Mouse (Mus musculus): ENCODE data around the gene Gata5. TPM values are rescaled to one million over a fixed set of nuclear protein-coding genes. Genes with fewer than 3 reads are reported as not detected.

The Gata5 gene
- polyA plus RNA-seq, 1 experiment from 2014 or later, result not detected

DNA sequence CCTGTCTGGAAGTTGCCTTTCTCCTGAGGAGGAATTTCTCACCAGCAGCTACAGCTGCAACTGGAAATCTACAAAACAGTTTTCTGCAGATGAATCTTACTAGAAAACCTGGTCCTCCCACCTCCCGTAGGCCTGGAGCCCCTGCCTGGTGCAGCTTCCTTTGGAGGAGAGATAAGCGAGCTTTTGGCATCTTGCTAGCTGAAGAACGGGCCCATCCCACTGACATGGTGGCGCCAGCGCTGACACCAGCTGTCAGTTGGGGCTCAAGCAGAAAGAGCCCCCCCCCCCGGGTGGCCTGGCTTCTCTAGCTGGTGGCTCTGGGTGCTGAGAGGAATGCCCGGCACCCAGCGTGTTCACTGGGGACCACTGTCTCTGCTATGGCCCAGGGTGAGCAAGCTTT lies 6.7 kb upstream of the Gata5 start:
- Histone ChIP-seq H3K27ac (no peak overlapping the region), H3K4me3 (no peak overlapping the region), H3K36me3 (replicated peaks) (no peaks in the 10 kb centered on the region), H3K27me3 (ENCODE audit: poor library complexity, severe bottlenecking) (peaks cover 57% of the 10 kb centered on the region), H3K4me1 (peaks cover 15% of the 10 kb centered on the region), H3K9me3 (no peaks in the 10 kb centered on the region)
- 79% methylated on average over 8 of the region's 8 CpGs for WGBS
- no peak for DNase-seq (ENCODE audit: extremely low spot score, low spot score)

DNA sequence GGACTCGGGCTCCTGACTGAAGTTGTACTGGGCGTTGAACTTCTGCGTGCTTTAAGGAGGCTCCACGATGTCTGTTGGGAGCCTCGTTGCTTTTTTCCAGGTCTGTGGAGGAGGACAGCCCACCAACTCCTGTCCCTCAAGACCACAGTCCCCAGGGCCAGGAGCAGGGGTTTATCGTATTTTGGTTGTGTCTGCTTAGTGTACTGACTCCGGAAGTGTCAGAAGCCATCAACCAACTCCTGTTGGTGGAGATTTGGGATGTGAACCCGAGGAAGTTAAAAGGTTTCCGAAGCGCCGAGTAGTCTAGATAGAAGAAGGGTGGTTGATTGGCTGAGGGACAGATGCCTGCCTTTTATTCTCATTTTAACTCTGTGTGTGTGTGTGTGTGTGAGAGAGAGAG lies 5.4 kb upstream of the Gata5 start:
- WGBS, result 81% methylated on average over 11 of the region's 11 CpGs
- Histone ChIP-seq H3K4me1 (peaks cover 20% of the 10 kb centered on the region), H3K36me3 (replicated peaks) (no peaks in the 10 kb centered on the region), H3K27ac (no peak overlapping the region), H3K9me3 (no peaks in the 10 kb centered on the region), H3K4me3 (no peak overlapping the region), H3K27me3 (ENCODE audit: poor library complexity, severe bottlenecking) (peaks cover 70% of the 10 kb centered on the region)
- DNase-seq (ENCODE audit: extremely low spot score, low spot score), result no peak

DNA sequence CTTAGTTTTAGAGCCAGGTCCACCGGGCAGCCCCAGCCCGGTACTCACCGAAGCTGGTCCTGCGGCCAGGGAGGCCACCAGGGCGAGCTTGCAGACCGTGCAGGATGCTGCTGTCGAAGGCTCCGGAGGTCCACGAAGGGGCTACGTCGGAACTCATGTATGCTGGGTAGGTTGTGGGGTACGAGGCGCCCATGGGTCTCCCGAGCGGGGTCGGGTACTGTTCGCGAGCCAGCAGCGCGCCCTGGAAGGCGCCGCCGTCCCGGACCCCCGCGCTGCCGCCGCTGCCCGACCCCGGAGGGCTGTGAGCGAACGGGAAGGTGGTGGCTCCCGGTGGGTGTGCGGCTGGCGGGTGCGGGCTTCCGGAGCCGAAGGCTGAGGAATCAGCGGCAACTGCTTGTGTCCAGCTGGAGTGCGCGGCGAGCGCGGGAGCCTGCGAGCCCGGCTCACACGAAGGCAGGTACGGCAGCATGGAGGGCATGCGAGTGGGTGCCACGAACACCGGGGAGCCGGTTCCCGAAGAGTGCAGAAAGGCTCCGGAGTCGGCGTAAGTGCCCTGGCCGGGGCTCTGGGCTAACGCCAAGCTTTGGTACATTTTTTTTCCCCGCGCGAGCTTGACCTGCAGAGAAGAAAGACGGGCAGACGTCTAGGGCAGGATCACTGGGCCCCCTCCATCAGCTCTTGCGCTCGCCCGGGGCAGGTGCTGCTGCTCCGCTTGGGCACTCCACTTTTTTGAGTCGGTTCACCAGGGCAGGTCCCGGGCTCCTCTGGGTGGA lies 535 bp downstream of the Gata5 start:
- Histone ChIP-seq H3K27ac (peak overlapping the region; percentile 51; the same call in 1 of the 2 replicates), H3K36me3 (replicated peaks) (no peaks in the 10 kb centered on the region), H3K4me1 (peaks cover 34% of the 10 kb centered on the region), H3K4me3 (peak overlapping the region; percentile 51), H3K9me3 (no peaks in the 10 kb centered on the region), H3K27me3 (ENCODE audit: poor library complexity, severe bottlenecking) (peaks cover 91% of the 10 kb centered on the region)
- DNase-seq (ENCODE audit: extremely low spot score, low spot score), result peak; percentile 36
- WGBS, result 1% methylated on average over 69 of the region's 69 CpGs

DNA sequence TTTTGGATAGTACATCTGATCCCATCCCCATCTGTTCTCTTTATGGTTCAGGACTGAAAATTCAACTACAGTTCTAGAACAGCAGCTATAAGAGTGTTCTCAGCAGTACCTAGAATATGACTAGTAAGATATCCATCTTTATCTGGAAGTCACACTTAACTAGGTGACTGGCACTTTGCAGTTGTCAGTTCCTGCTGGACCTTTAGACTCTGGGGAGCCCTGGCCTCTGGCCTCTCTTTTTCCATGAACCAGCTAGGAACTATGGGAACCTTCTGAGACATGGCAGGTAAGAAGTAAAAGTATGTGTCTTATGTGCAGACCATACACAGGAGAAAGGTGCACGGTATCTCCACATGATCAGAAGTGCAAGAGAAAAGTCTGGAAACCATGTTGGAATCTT lies 5.0 kb downstream of the Gata5 start:
- H3K36me3 ChIP-seq (replicated peaks), result no peaks in the 10 kb centered on the region
- H3K4me1 ChIP-seq, result peaks cover 10% of the 10 kb centered on the region
- DNase-seq (ENCODE audit: extremely low spot score, low spot score), result no peak
- H3K4me3 ChIP-seq, result no peak overlapping the region
- no peak overlapping the region for H3K27ac ChIP-seq
- H3K9me3 ChIP-seq, result no peaks in the 10 kb centered on the region
- 89% methylated on average over 1 of the region's 1 CpGs for WGBS
- H3K27me3 ChIP-seq (ENCODE audit: poor library complexity, severe bottlenecking), result peaks cover 50% of the 10 kb centered on the region

DNA sequence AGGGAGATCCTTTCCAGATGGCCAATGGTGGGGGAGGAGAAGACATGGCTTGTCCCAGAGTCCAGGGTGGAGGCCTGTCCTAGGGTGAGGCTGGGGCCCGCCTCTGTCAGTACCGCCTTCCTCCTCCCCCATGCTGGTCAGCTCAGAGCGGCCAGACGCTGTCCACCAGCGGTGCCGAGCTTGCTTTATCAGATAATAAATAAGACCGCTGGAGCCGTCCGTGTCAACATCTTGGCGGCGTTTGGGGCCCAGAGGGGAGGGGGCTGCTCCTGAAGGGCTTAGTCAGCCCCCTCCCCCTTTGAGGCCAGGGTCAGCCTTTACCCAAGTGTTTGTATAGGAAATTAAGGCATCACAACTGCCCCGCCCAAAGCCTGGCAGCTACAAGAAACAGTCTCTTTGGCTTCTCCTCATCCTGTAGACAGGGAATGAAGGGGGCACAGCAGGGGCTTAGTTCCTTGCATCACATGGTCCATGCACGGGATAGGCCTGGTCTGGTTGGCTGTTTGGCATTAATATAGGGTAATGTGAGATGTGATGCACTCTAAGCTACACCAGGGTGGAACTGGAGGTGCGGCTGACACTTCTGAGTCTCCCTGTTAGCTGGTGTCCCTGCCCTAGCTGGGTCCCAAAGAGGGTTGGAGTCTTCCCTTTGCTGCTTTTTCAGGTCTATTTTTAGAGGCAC lies 11.7 kb downstream of the Gata5 start:
- DNase-seq (ENCODE audit: extremely low spot score, low spot score), result no peak
- Histone ChIP-seq H3K27me3 (ENCODE audit: poor library complexity, severe bottlenecking) (0 out of 2 replicates have a peak, but pooled peaks cover 3% of the 10 kb centered on the region), H3K4me1 (peaks cover 14% of the 10 kb centered on the region), H3K36me3 (replicated peaks) (no peaks in the 10 kb centered on the region), H3K27ac (no peak overlapping the region), H3K9me3 (no peaks in the 10 kb centered on the region), H3K4me3 (no peak overlapping the region)
- WGBS, result 47% methylated on average over 14 of the region's 14 CpGs

DNA sequence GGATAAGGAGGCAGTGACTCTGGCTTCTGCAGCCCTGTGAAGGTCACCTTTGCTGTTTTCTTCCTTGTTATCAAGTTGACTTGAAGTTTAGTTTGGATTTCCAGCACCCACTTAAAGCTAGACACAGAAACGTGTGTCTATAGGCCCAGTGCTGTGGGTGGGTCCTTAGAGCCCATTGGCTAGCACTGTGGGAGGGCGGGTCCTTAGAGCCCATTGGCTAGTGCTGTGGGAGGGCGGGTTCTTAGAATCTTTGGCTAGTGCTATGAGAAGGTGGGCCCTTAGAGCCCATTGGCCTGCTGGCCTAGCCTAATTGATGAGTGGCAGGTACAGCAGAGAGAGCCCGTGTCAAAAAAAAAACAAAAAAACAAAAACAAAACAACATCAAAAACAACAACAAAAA lies 14.3 kb downstream of the Gata5 start:
- Histone ChIP-seq H3K4me3 (no peak overlapping the region), H3K27ac (no peak overlapping the region), H3K36me3 (replicated peaks) (no peaks in the 10 kb centered on the region), H3K27me3 (ENCODE audit: poor library complexity, severe bottlenecking) (no peaks in the 10 kb centered on the region), H3K9me3 (no peaks in the 10 kb centered on the region), H3K4me1 (peaks cover 14% of the 10 kb centered on the region)
- no peak for DNase-seq (ENCODE audit: extremely low spot score, low spot score)
- WGBS, result 73% methylated on average over 4 of the region's 4 CpGs

DNA sequence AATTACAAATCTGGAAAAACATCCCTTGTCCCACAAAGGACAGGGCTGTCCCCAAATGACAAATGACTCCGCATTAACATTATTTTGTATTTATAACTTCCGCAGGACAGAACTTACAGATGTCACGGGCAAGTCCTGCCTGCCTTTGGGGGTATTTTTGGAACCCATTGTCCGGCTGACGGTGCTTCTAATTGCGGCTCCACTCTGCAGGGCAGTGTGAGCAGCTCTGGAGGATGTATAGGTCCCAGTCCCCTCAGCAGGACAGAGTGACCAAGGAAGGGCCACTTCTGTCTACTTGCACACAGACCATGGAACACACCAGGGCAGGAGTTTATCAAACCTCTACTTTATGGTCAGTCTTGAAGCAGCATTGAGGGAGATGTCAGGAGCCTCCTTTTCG lies 16.9 kb downstream of the Gata5 start:
- H3K36me3 ChIP-seq (replicated peaks), result no peaks in the 10 kb centered on the region
- no peaks in the 10 kb centered on the region for H3K9me3 ChIP-seq
- 87% methylated on average over 7 of the region's 7 CpGs for WGBS
- H3K4me3 ChIP-seq, result no peak overlapping the region
- no peak overlapping the region for H3K27ac ChIP-seq
- H3K27me3 ChIP-seq (ENCODE audit: poor library complexity, severe bottlenecking), result no peaks in the 10 kb centered on the region
- DNase-seq (ENCODE audit: extremely low spot score, low spot score), result no peak
- peaks cover 8% of the 10 kb centered on the region for H3K4me1 ChIP-seq

DNA sequence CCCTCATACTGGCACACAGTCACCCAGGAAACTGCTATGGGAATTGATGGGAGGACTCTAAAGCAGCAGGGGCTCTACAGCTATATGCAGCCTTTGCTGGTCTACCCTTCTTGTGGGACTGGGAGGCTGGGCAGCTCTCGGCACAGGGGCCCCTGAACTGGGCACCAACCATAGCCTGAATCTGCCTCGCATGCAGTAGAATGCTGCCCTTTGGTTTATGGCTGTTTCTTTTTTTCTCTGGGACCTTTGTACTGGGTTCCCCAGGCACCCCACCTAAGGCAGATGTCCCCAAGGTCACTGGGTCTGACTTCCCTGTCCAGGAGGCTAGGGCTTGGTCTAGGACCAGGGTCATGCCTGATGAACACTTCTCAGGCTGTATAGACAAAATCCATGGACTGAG lies 20.2 kb downstream of the Gata5 start:
- Histone ChIP-seq H3K4me3 (no peak overlapping the region), H3K27me3 (ENCODE audit: poor library complexity, severe bottlenecking) (no peaks in the 10 kb centered on the region)

DNA sequence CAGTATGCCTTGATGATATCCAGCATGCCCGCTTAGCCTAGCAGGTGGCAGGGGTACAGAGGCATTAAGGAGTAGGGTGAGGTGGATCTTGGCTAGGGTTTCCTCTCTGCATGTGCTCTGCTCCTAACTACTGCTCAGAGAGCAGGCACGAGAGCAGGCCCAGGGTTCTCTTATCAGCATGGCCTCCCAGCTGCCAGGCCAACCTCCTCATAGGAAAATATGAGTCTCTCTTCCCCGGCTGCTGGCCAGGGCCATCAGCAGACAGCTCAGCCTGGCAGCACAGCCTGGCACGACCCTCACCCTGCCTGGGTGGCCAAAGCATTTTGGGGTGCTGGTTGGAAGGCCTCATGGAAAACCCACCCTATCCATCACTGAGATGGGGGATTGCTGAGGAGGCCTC lies 23.4 kb downstream of the Gata5 start:
- 87% methylated on average over 4 of the region's 4 CpGs for WGBS
- H3K9me3 ChIP-seq, result no peaks in the 10 kb centered on the region
- no peak overlapping the region for H3K27ac ChIP-seq
- no peaks in the 10 kb centered on the region for H3K27me3 ChIP-seq (ENCODE audit: poor library complexity, severe bottlenecking)
- no peaks in the 10 kb centered on the region for H3K36me3 ChIP-seq (replicated peaks)
- DNase-seq (ENCODE audit: extremely low spot score, low spot score), result no peak
- H3K4me3 ChIP-seq, result no peak overlapping the region
- no peaks in the 10 kb centered on the region for H3K4me1 ChIP-seq

More for the DNA sequence above, 20.2 kb downstream of the Gata5 start:
- Histone ChIP-seq H3K27ac (no peak overlapping the region), H3K36me3 (replicated peaks) (no peaks in the 10 kb centered on the region), H3K4me1 (no peaks in the 10 kb centered on the region), H3K9me3 (no peaks in the 10 kb centered on the region)
- no peak for DNase-seq (ENCODE audit: extremely low spot score, low spot score)
- WGBS, result 89% methylated on average over 2 of the region's 2 CpGs

DNA sequence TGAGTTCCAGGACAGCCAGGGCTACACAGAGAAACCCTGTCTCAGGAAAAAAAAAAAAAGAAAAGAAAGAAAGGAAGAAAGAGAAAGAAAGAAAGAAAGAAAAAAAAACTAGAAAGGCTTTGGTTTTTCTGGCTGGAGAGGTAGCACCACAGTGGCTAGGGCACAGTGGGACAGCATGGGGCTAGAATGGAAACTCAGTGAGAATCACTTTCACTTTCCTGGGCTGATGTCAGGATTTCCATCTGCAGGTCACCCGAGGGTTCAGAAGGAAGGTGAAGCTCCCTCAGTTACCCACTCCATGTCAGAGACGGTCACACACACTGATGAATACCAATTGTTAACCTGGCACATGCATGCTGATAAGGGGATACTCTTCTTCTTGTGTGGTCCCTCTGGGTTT lies 26.8 kb downstream of the Gata5 start:
- no peaks in the 10 kb centered on the region for H3K27me3 ChIP-seq (ENCODE audit: poor library complexity, severe bottlenecking)
- DNase-seq (ENCODE audit: extremely low spot score, low spot score), result no peak
- H3K36me3 ChIP-seq (replicated peaks), result no peaks in the 10 kb centered on the region
- no peak overlapping the region for H3K27ac ChIP-seq
- H3K4me1 ChIP-seq, result no peaks in the 10 kb centered on the region
- WGBS, result 63% methylated on average over 2 of the region's 2 CpGs
- no peak overlapping the region for H3K4me3 ChIP-seq
- H3K9me3 ChIP-seq, result no peaks in the 10 kb centered on the region; the same call in 1 of the 2 replicates

DNA sequence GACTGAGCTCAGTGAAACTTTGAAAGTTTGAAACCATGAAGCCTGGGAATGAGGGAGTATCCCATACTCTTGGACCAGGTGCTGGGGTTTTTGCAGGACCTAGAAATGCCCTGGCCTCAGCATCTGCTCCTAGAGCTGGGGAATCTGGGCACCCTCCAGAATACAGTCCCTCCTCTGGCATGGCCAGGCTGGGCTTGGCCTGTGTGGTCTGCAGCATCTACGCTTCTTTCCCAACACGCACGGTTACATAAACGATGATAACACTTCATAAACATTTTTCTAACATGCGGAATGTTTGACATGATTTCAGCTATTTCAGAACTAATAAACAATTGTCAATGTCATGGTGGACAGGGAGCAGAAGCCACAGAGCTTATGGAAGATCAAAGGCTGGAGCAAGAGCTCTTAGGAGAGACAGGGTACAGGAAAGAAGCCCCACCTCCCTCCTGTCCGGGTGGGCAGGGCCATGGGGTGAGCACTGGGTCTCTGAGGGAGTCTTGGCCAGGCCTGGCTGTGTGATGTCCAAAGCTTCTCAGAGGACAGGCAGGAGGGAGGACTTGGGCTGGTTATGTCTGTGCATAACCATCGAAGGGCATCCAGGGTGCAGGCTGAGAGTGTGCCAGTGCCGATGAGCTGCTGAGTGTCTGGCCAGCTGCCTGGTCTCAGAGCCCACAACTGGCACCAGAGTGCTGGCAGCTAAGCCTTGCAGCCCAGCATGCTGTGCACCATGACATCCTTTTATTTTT lies 27.9 kb downstream of the Gata5 start:
- Histone ChIP-seq H3K27ac (no peak overlapping the region), H3K27me3 (ENCODE audit: poor library complexity, severe bottlenecking) (no peaks in the 10 kb centered on the region), H3K36me3 (replicated peaks) (no peaks in the 10 kb centered on the region), H3K9me3 (no peaks in the 10 kb centered on the region; the same call in 1 of the 2 replicates), H3K4me3 (no peak overlapping the region), H3K4me1 (no peaks in the 10 kb centered on the region)
- no peak for DNase-seq (ENCODE audit: extremely low spot score, low spot score)
- 92% methylated on average over 8 of the region's 8 CpGs for WGBS

DNA sequence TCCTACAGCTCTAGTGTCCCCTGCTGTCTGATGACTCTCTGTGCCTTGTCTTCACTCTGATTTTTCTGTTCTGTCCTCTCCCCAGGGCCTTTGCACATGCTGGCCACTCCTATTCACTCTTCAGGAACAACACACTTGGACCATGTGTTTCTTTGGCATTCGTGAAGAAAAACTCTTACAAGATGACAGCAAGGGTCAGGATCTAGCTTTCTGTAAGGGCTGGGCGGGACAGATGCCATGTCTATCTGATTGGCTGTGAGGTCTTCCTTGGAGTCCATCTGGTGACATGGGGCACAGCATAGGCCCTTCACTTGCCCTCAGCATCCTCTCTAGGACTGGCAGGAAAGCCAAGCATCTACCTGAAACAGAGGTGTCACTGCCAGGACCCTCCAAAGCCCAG lies 28.5 kb downstream of the Gata5 start:
- Histone ChIP-seq H3K4me1 (no peaks in the 10 kb centered on the region), H3K27ac (no peak overlapping the region), H3K4me3 (no peak overlapping the region), H3K36me3 (replicated peaks) (no peaks in the 10 kb centered on the region), H3K9me3 (no peaks in the 10 kb centered on the region; the same call in 1 of the 2 replicates), H3K27me3 (ENCODE audit: poor library complexity, severe bottlenecking) (no peaks in the 10 kb centered on the region)
- 82% methylated on average over 2 of the region's 2 CpGs for WGBS
- no peak for DNase-seq (ENCODE audit: extremely low spot score, low spot score)

DNA sequence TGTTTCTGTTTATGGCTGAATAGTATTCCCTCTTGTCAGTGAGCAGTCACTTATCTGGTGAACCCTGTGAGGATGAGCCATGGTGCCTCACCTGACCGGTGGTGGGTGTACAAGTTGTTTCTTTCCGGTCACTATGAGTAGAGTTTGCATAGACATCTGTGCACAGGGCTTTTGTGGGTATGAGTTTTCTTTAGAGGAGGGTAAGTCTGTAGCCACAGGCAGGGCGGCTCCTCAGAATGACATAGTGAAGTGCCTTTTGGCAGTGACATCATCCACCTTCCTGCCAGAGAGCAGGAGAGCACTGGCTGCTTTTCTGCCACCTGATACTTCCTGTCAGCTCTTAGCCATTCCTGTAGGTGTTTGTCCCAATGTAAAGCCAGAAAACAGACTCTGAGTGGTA lies 29.0 kb downstream of the Gata5 start:
- 89% methylated on average over 3 of the region's 3 CpGs for WGBS
- DNase-seq (ENCODE audit: extremely low spot score, low spot score), result no peak

More for the DNA sequence above, 29.0 kb downstream of the Gata5 start:
- Histone ChIP-seq H3K36me3 (replicated peaks) (no peaks in the 10 kb centered on the region), H3K27me3 (ENCODE audit: poor library complexity, severe bottlenecking) (no peaks in the 10 kb centered on the region), H3K27ac (no peak overlapping the region), H3K9me3 (no peaks in the 10 kb centered on the region; the same call in 1 of the 2 replicates), H3K4me3 (no peak overlapping the region), H3K4me1 (no peaks in the 10 kb centered on the region)
